ENCODE assay signal across 8 mouse cellular contexts in the genomic region with DNA sequence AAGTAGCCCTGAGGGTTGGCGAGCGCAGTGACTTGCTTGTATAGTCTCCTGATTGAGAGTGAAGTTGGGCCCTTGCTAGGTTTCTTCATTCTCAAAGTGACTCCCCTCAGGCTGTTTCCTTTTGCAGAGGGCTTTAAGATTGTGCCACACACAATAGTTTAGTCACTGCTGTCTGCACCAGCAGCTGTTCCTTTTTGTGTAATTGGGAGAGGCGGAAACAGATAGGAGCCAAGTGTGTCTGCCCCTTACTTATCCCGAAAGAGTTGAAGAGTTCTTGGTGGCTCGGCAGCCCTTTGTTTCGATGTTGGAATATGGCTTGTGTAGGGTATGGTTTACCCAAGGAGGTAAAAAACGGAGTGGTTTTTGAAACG. TPM values are rescaled to one million over a fixed set of nuclear protein-coding genes. Genes with fewer than 3 reads are reported as not detected.
A peak's percentile ranks its signal among the peaks of the same experiment; 100 is the strongest.
DNase-seq lines count a peak whose midpoint lies in the region; ATAC-seq lines count a peak whose summit lies in the region.

No protein-coding gene starts in this region.

- H3K4me1 ChIP-seq in erythroblast, embryonic 14.5 days (ENCODE audit: control insufficient read depth), result peaks cover 62% of the 10 kb centered on the region
- no peaks in the 10 kb centered on the region; the same call in 1 of the 2 replicates for H3K4me1 ChIP-seq in hindbrain, embryonic 11.5 days (replicated peaks; ENCODE audit: control insufficient read depth, insufficient read depth, low read length)
- H3K4me1 ChIP-seq in liver, embryonic 15.5 days (replicated peaks), result peaks cover 51% of the 10 kb centered on the region

- H3K4me2 ChIP-seq in hindbrain, embryonic 11.5 days (replicated peaks; ENCODE audit: low read depth, low read length), result peak overlapping the region; percentile 53
- peak overlapping the region; percentile 81 for H3K4me2 ChIP-seq in liver, embryonic 15.5 days

- H3K36me3 ChIP-seq in erythroblast, embryonic 14.5 days (ENCODE audit: control insufficient read depth), result peaks cover 38% of the 10 kb centered on the region
- no peaks in the 10 kb centered on the region for H3K36me3 ChIP-seq in hindbrain, embryonic 11.5 days (ENCODE audit: control insufficient read depth, insufficient read depth, low read length)
- H3K36me3 ChIP-seq in liver, embryonic 15.5 days (replicated peaks), result no peaks in the 10 kb centered on the region

- H3K9ac ChIP-seq in hindbrain, embryonic 11.5 days (ENCODE audit: low read depth, low read length), result peak overlapping the region; percentile 92
- H3K9ac ChIP-seq in liver, embryonic 15.5 days, result peak overlapping the region; percentile 99

- H3K9me3 ChIP-seq in erythroblast, embryonic 14.5 days (ENCODE audit: control insufficient read depth, low read length), result no peaks in the 10 kb centered on the region
- H3K9me3 ChIP-seq in hindbrain, embryonic 11.5 days (ENCODE audit: control insufficient read depth, low read length), result no peaks in the 10 kb centered on the region
- H3K9me3 ChIP-seq in liver, embryonic 15.5 days (replicated peaks), result no peaks in the 10 kb centered on the region

- H3K4me3 ChIP-seq in erythroblast, embryonic 14.5 days (replicated peaks), result peak overlapping the region; percentile 100
- H3K4me3 ChIP-seq in hindbrain, embryonic 11.5 days (ENCODE audit: low read depth, low read length), result peak overlapping the region; percentile 96
- peak overlapping the region; percentile 98 for H3K4me3 ChIP-seq in liver, embryonic 15.5 days (replicated peaks)

- H3K27me3 ChIP-seq in erythroblast, embryonic 14.5 days (ENCODE audit: control insufficient read depth), result no peaks in the 10 kb centered on the region
- no peaks in the 10 kb centered on the region for H3K27me3 ChIP-seq in hindbrain, embryonic 11.5 days (ENCODE audit: control insufficient read depth, insufficient read depth, low read length)
- 0 out of 2 replicates have a peak, but pooled peaks cover 8% of the 10 kb centered on the region for H3K27me3 ChIP-seq in liver, embryonic 15.5 days

- peak overlapping the region; percentile 88 for H3K27ac ChIP-seq in hindbrain, embryonic 11.5 days (ENCODE audit: low read depth, low read length)
- H3K27ac ChIP-seq in liver, embryonic 15.5 days (replicated peaks), result peak overlapping the region; percentile 97

- no peak for ATAC-seq in hindbrain, embryonic 11.5 days (ENCODE audit: low FRiP score)
- ATAC-seq in liver, embryonic 15.5 days (ENCODE audit: insufficient read depth), result no peak

- WGBS in hindbrain, embryonic 11.5 days, result 4% methylated on average over 8 of the region's 8 CpGs
- WGBS in liver, embryonic 15.5 days (ENCODE audit: insufficient replicate concordance), result 1% methylated on average over 8 of the region's 8 CpGs

- DNase-seq in A20 (ENCODE audit: low read depth, low spot score) (peak; percentile 53), ES-CJ7 (ENCODE audit: low read depth, low spot score) (peak; percentile 13)
- no peak for DNase-seq in hindbrain, embryonic 11.5 days (ENCODE audit: low spot score)
- peak; percentile 34 for DNase-seq in retina, embryonic 14.5 days (ENCODE audit: low spot score)
- no peak for DNase-seq in layer of hippocampus, adult 9-10 months (ENCODE audit: low spot score)
- DNase-seq in layer of hippocampus, postnatal 10 days (ENCODE audit: low spot score in 2 of 2), result no peak

RNA-seq across cellular contexts. Expression of gene Ubp1, which starts 1.4 kb away (rescaled TPM):
- 7.0 and 7.2 TPM in 2 replicates for polyA plus RNA-seq in erythroblast, embryonic 14.5 days (2012)
- polyA plus RNA-seq in hindbrain, embryonic 11.5 days (2014; fragmentation: Nextera tagmentation; extraction: Ambion mirVana), result 46.6 and 47.0 TPM in 2 replicates
- 49.8 and 51.8 TPM in 2 replicates for polyA plus RNA-seq in liver, embryonic 15.5 days (2015; fragmentation: Nextera tagmentation; extraction: Ambion mirVana)
- 10 to 100 TPM; 67.8 to 73.4 TPM for total RNA-seq in layer of hippocampus, postnatal 10 days (2021)

Comparison
In these comparisons a context has a peak if more than half of its experiments do, and no peak if none do; other contexts are left out.
1. DNase-seq: peak in A20 (single experiment), ES-CJ7 (single experiment) and retina, embryonic 14.5 days (single experiment); none in hindbrain, embryonic 11.5 days (single experiment), layer of hippocampus, adult 9-10 months (single experiment) and layer of hippocampus, postnatal 10 days (0 of 2).
2. Peak in every context shown above with its lines, with median percentiles within 50 percentile points of each other: H3K4me3 ChIP-seq.